Comparison of ENCODE assay signal across 18 mouse cellular contexts in genomic region chr3:17824201-17824600, GRCm38 (mm10).
A peak's percentile ranks its signal among the peaks of the same experiment; 100 is the strongest.
DNase-seq lines count a peak whose midpoint lies in the region; ATAC-seq and TF ChIP-seq lines count a peak whose summit lies in the region.
"Had no signal": no experiment of that assay in that cellular context is flagged by ENCODE, and none has a peak within 500 bp of the region (broad histone marks: within the 10 kb centered on the region; RNA-seq: fewer than 3 reads in every experiment).

No protein-coding gene starts in this region.

- DNase-seq in forebrain, embryonic 14.5 days (ENCODE audit: low spot score): no peak
- DNase-seq in forebrain, embryonic 10.5 days (ENCODE audit: extremely low spot score, low spot score): no peak
- no peak for DNase-seq in midbrain, postnatal 0 days (ENCODE audit: low spot score)
- no peak for DNase-seq in gastrocnemius, adult 8-10 months (ENCODE audit: low spot score in 2 of 2)
- DNase-seq in layer of hippocampus, adult 11-12 months (ENCODE audit: low spot score): no peak
- DNase-seq: adrenal gland, adult 8-10 months; adrenal gland, postnatal 36 days; cerebellum, adult 8-10 months; cerebellum, postnatal 25 days; gastrocnemius, postnatal 10 days; heart, postnatal 4 days had no signal

- H3K9me3 ChIP-seq in forebrain, embryonic 14.5 days (replicated peaks; ENCODE audit: control insufficient read depth, low read length): no peaks in the 10 kb centered on the region
- H3K9me3 ChIP-seq in forebrain, embryonic 10.5 days: no peaks in the 10 kb centered on the region
- H3K9me3 ChIP-seq in midbrain, embryonic 13.5 days: no peaks in the 10 kb centered on the region
- H3K9me3 ChIP-seq in midbrain, postnatal 0 days (ENCODE audit: low read length): no peaks in the 10 kb centered on the region
- no peaks in the 10 kb centered on the region for H3K9me3 ChIP-seq in forebrain, embryonic 16.5 days (ENCODE audit: control insufficient read depth, low read length)
- H3K9me3 ChIP-seq: embryonic facial prominence, embryonic 12.5 days; heart, embryonic 10.5 days; hindbrain, embryonic 13.5 days had no signal

- no peak overlapping the region for H3K9ac ChIP-seq in forebrain, embryonic 14.5 days (ENCODE audit: low read length)
- no peak overlapping the region for H3K9ac ChIP-seq in midbrain, embryonic 13.5 days (replicated peaks)
- H3K9ac ChIP-seq in midbrain, postnatal 0 days (replicated peaks; ENCODE audit: low read length, poor library complexity, severe bottlenecking): no peak overlapping the region
- H3K9ac ChIP-seq in forebrain, embryonic 16.5 days (replicated peaks; ENCODE audit: low read depth, low read length): no peak overlapping the region
- H3K9ac ChIP-seq: embryonic facial prominence, embryonic 12.5 days; hindbrain, embryonic 13.5 days had no signal

- WGBS in forebrain, embryonic 14.5 days: 57% methylated on average over 3 of the region's 3 CpGs
- WGBS in forebrain, embryonic 10.5 days: 81% methylated on average over 3 of the region's 3 CpGs
- 63% methylated on average over 3 of the region's 3 CpGs for WGBS in midbrain, embryonic 13.5 days
- 67% methylated on average over 3 of the region's 3 CpGs for WGBS in midbrain, postnatal 0 days
- WGBS in forebrain, embryonic 16.5 days: 36% methylated on average over 3 of the region's 3 CpGs

- H3K4me2 ChIP-seq in forebrain, embryonic 14.5 days (ENCODE audit: low read length): no peak overlapping the region
- no peak overlapping the region for H3K4me2 ChIP-seq in midbrain, embryonic 13.5 days (replicated peaks)
- H3K4me2 ChIP-seq in midbrain, postnatal 0 days (ENCODE audit: low read depth, low read length, poor library complexity, severe bottlenecking): no peak overlapping the region
- H3K4me2 ChIP-seq in forebrain, embryonic 16.5 days (ENCODE audit: low read length): no peak overlapping the region
- H3K4me2 ChIP-seq: embryonic facial prominence, embryonic 12.5 days; hindbrain, embryonic 13.5 days had no signal

- ATAC-seq in forebrain, embryonic 14.5 days: peak; percentile 47; the same call in 1 of the 2 replicates
- peak; percentile 55; the same call in 1 of the 2 replicates for ATAC-seq in midbrain, embryonic 13.5 days
- ATAC-seq in midbrain, postnatal 0 days (ENCODE audit: low FRiP score): no peak
- ATAC-seq in forebrain, embryonic 16.5 days: peak; percentile 58
- ATAC-seq: inflammation-experienced regulatory T-cells, adult 6 months; intestine, postnatal 0 days had no signal

- H3K4me1 ChIP-seq in forebrain, embryonic 14.5 days (ENCODE audit: control insufficient read depth, insufficient read depth, low read length): no peaks in the 10 kb centered on the region
- no peaks in the 10 kb centered on the region for H3K4me1 ChIP-seq in forebrain, embryonic 10.5 days
- no peaks in the 10 kb centered on the region for H3K4me1 ChIP-seq in midbrain, embryonic 13.5 days (replicated peaks)
- H3K4me1 ChIP-seq in midbrain, postnatal 0 days (ENCODE audit: insufficient read depth, low read length): no peaks in the 10 kb centered on the region
- peaks cover 4% of the 10 kb centered on the region for H3K4me1 ChIP-seq in forebrain, embryonic 16.5 days (replicated peaks; ENCODE audit: control insufficient read depth, insufficient read depth, low read length)
- H3K4me1 ChIP-seq: embryonic facial prominence, embryonic 12.5 days; heart, embryonic 10.5 days; hindbrain, embryonic 13.5 days had no signal

- no peak overlapping the region for H3K27ac ChIP-seq in forebrain, embryonic 14.5 days (ENCODE audit: low read depth, low read length)
- no peak overlapping the region for H3K27ac ChIP-seq in forebrain, embryonic 10.5 days
- no peak overlapping the region for H3K27ac ChIP-seq in midbrain, embryonic 13.5 days
- no peak overlapping the region for H3K27ac ChIP-seq in midbrain, postnatal 0 days (ENCODE audit: low read depth, low read length)
- no peak overlapping the region; the same call in 1 of the 2 replicates for H3K27ac ChIP-seq in forebrain, embryonic 16.5 days (ENCODE audit: low read length)
- H3K27ac ChIP-seq: embryonic facial prominence, embryonic 12.5 days; heart, embryonic 10.5 days; hindbrain, embryonic 13.5 days had no signal

- no peak overlapping the region for H3K4me3 ChIP-seq in forebrain, embryonic 14.5 days (ENCODE audit: low read depth, low read length)
- no peak overlapping the region for H3K4me3 ChIP-seq in forebrain, embryonic 10.5 days
- no peak overlapping the region for H3K4me3 ChIP-seq in midbrain, embryonic 13.5 days (replicated peaks)
- no peak overlapping the region for H3K4me3 ChIP-seq in midbrain, postnatal 0 days (ENCODE audit: low read depth, low read length)
- H3K4me3 ChIP-seq in forebrain, embryonic 16.5 days (replicated peaks; ENCODE audit: low read length): no peak overlapping the region
- H3K4me3 ChIP-seq: embryonic facial prominence, embryonic 12.5 days; heart, embryonic 10.5 days; hindbrain, embryonic 13.5 days had no signal

- no peak for TF ChIP-seq CTCF in midbrain, postnatal 0 days (IDR thresholded peaks at IDR 0.05)

- H3K36me3 ChIP-seq in forebrain, embryonic 14.5 days (ENCODE audit: control insufficient read depth, insufficient read depth, low read length): no peaks in the 10 kb centered on the region
- H3K36me3 ChIP-seq in forebrain, embryonic 10.5 days (replicated peaks): no peaks in the 10 kb centered on the region
- no peaks in the 10 kb centered on the region for H3K36me3 ChIP-seq in midbrain, embryonic 13.5 days
- H3K36me3 ChIP-seq in midbrain, postnatal 0 days (ENCODE audit: insufficient read depth, low read length): no peaks in the 10 kb centered on the region
- H3K36me3 ChIP-seq in forebrain, embryonic 16.5 days (ENCODE audit: control insufficient read depth, insufficient read depth): no peaks in the 10 kb centered on the region
- H3K36me3 ChIP-seq: embryonic facial prominence, embryonic 12.5 days; heart, embryonic 10.5 days; hindbrain, embryonic 13.5 days had no signal

- no peaks in the 10 kb centered on the region for H3K27me3 ChIP-seq in forebrain, embryonic 14.5 days (replicated peaks; ENCODE audit: control insufficient read depth, insufficient read depth, low read length)
- no peaks in the 10 kb centered on the region for H3K27me3 ChIP-seq in forebrain, embryonic 10.5 days (ENCODE audit: poor library complexity, severe bottlenecking)
- H3K27me3 ChIP-seq in midbrain, embryonic 13.5 days: no peaks in the 10 kb centered on the region
- no peaks in the 10 kb centered on the region for H3K27me3 ChIP-seq in midbrain, postnatal 0 days (ENCODE audit: insufficient read depth, low read length)
- no peaks in the 10 kb centered on the region for H3K27me3 ChIP-seq in forebrain, embryonic 16.5 days (replicated peaks; ENCODE audit: control insufficient read depth, insufficient read depth, low read length)
- H3K27me3 ChIP-seq: embryonic facial prominence, embryonic 12.5 days; hindbrain, embryonic 13.5 days had no signal
